ENCODE assay signal across 16 mouse cellular contexts in the genomic region with DNA sequence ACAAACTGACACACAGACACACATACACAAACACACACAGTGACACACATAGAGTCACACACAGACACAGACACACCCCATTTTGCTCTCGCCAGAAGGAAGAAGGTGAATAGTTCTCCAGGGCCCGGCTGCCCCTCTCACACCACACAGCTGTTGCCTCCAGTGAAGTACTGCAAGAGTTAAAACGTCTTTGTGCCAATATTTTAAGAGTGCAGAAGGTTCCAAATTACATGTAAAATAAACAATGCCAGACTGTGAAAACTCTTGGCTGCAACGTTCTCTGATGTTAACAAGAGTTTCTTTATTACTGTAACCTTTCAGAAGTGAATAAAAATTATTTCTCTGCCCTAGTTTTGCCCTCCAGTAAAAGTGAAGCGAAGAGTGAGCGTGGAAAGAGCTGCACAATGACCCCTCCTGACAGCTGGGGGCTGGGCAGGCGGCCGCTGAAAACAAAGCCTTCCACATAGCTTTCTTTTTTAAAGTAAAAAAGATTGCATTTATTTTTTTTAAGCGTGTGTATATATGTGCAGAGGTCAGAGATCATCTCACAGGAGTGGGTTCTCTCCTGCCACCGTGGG. TPM values are rescaled to one million over a fixed set of nuclear protein-coding genes. Genes with fewer than 3 reads are reported as not detected.
A peak's percentile ranks its signal among the peaks of the same experiment; 100 is the strongest.
DNase-seq lines count a peak whose midpoint lies in the region; ATAC-seq lines count a peak whose summit lies in the region.
"Had no signal": no experiment of that assay in that cellular context is flagged by ENCODE, and none has a peak within 500 bp of the region (broad histone marks: within the 10 kb centered on the region; RNA-seq: fewer than 3 reads in every experiment).

No protein-coding gene starts in this region.

- peak; percentile 51; the same call in 1 of the 2 replicates for ATAC-seq in forebrain, embryonic 13.5 days
- no peak for ATAC-seq in megakaryocyte, adult 5-6 weeks (ENCODE audit: poor library complexity, severe bottlenecking)
- ATAC-seq in hindbrain, embryonic 14.5 days (ENCODE audit: low FRiP score) = no peak
- no peak for ATAC-seq in stomach, embryonic 15.5 days (ENCODE audit: insufficient read depth, low FRiP score, low read depth)

- peak overlapping the region; percentile 74 for H3K27ac ChIP-seq in forebrain, embryonic 13.5 days
- no peak overlapping the region; the same call in 1 of the 2 replicates for H3K27ac ChIP-seq in forebrain, embryonic 10.5 days
- peak overlapping the region; percentile 67 for H3K27ac ChIP-seq in hindbrain, embryonic 14.5 days
- peak overlapping the region; percentile 58 for H3K27ac ChIP-seq in stomach, embryonic 15.5 days

- peaks cover 37% of the 10 kb centered on the region for H3K36me3 ChIP-seq in forebrain, embryonic 13.5 days (ENCODE audit: poor library complexity, severe bottlenecking)
- H3K36me3 ChIP-seq in forebrain, embryonic 10.5 days (replicated peaks) = peaks cover 66% of the 10 kb centered on the region
- peaks cover 84% of the 10 kb centered on the region for H3K36me3 ChIP-seq in megakaryocyte, embryonic 14.5 days (replicated peaks; ENCODE audit: low read length)
- H3K36me3 ChIP-seq in hindbrain, embryonic 14.5 days (replicated peaks; ENCODE audit: control insufficient read depth, insufficient read depth) = peaks cover 28% of the 10 kb centered on the region; the same call in 1 of the 2 replicates
- H3K36me3 ChIP-seq in stomach, embryonic 15.5 days = peaks cover 6% of the 10 kb centered on the region; the same call in 1 of the 2 replicates

- no peak for DNase-seq in forebrain, embryonic 10.5 days (ENCODE audit: extremely low spot score, low spot score)
- no peak for DNase-seq in hindbrain, embryonic 14.5 days (ENCODE audit: low spot score)
- DNase-seq in spleen, adult 18-20 months = no peak
- DNase-seq in gastrocnemius, postnatal 14 days = no peak
- DNase-seq: B cell, adult 2 months; heart, adult 18-20 months; heart, postnatal 36 days; right cerebral cortex, postnatal 4 days; thymus, adult 18-20 months had no signal

- H3K4me2 ChIP-seq in forebrain, embryonic 13.5 days = peak overlapping the region; percentile 6; the same call in 1 of the 2 replicates
- H3K4me2 ChIP-seq in hindbrain, embryonic 14.5 days (replicated peaks) = no peak overlapping the region
- H3K4me2 ChIP-seq in stomach, embryonic 15.5 days = no peak overlapping the region

- H3K9ac ChIP-seq in forebrain, embryonic 13.5 days = no peak overlapping the region
- no peak overlapping the region for H3K9ac ChIP-seq in hindbrain, embryonic 14.5 days
- H3K9ac ChIP-seq in stomach, embryonic 15.5 days = no peak overlapping the region

- H3K4me3 ChIP-seq in forebrain, embryonic 13.5 days = no peak overlapping the region
- H3K4me3 ChIP-seq in forebrain, embryonic 10.5 days = no peak overlapping the region
- peak overlapping the region; percentile 74 for H3K4me3 ChIP-seq in megakaryocyte, embryonic 14.5 days (replicated peaks)
- H3K4me3 ChIP-seq in hindbrain, embryonic 14.5 days (replicated peaks; ENCODE audit: low read length) = no peak overlapping the region
- H3K4me3 ChIP-seq in stomach, embryonic 15.5 days (replicated peaks) = no peak overlapping the region

- peaks cover 25% of the 10 kb centered on the region for H3K4me1 ChIP-seq in forebrain, embryonic 13.5 days
- no peaks in the 10 kb centered on the region for H3K4me1 ChIP-seq in forebrain, embryonic 10.5 days
- H3K4me1 ChIP-seq in megakaryocyte, embryonic 14.5 days = peaks cover 86% of the 10 kb centered on the region
- H3K4me1 ChIP-seq in hindbrain, embryonic 14.5 days (replicated peaks; ENCODE audit: control insufficient read depth, insufficient read depth, low read length) = peaks cover 19% of the 10 kb centered on the region
- peaks cover 10% of the 10 kb centered on the region for H3K4me1 ChIP-seq in stomach, embryonic 15.5 days

- H3K9me3 ChIP-seq in forebrain, embryonic 13.5 days (replicated peaks) = no peaks in the 10 kb centered on the region
- no peaks in the 10 kb centered on the region for H3K9me3 ChIP-seq in forebrain, embryonic 10.5 days
- no peaks in the 10 kb centered on the region for H3K9me3 ChIP-seq in megakaryocyte, embryonic 14.5 days
- H3K9me3 ChIP-seq in hindbrain, embryonic 14.5 days (ENCODE audit: control insufficient read depth, low read length) = no peaks in the 10 kb centered on the region
- no peaks in the 10 kb centered on the region for H3K9me3 ChIP-seq in stomach, embryonic 15.5 days

- WGBS in forebrain, embryonic 13.5 days = 57% methylated on average over 10 of the region's 10 CpGs
- WGBS in forebrain, embryonic 10.5 days = 88% methylated on average over 10 of the region's 10 CpGs
- 53% methylated on average over 10 of the region's 10 CpGs for whole genome bisulfite sequencing in hindbrain, embryonic 14.5 days
- 28% methylated on average over 10 of the region's 10 CpGs for WGBS in stomach, embryonic 15.5 days

- H3K27me3 ChIP-seq in forebrain, embryonic 13.5 days = no peaks in the 10 kb centered on the region
- no peaks in the 10 kb centered on the region for H3K27me3 ChIP-seq in forebrain, embryonic 10.5 days (ENCODE audit: poor library complexity, severe bottlenecking)
- H3K27me3 ChIP-seq in megakaryocyte, embryonic 14.5 days (replicated peaks) = no peaks in the 10 kb centered on the region
- no peaks in the 10 kb centered on the region for H3K27me3 ChIP-seq in hindbrain, embryonic 14.5 days (ENCODE audit: control insufficient read depth, insufficient read depth, low read length)
- H3K27me3 ChIP-seq in stomach, embryonic 15.5 days (replicated peaks) = no peaks in the 10 kb centered on the region

- intact Hi-C loops in gastrocnemius, postnatal 14 days (cut with DNase I; ENCODE audit: low total_unique reads) = no loop called here

RNA-seq across cellular contexts. Expression of a gene that starts 38.4 kb away (rescaled TPM):
- polyA plus RNA-seq in forebrain, embryonic 13.5 days (2015; fragmentation: Nextera tagmentation; extraction: Ambion mirVana) = 0.35 and 0.54 TPM in 2 replicates
- polyA plus RNA-seq in forebrain, embryonic 10.5 days (2016; fragmentation: Nextera tagmentation; extraction: Ambion mirVana) = 0.26 and 0.29 TPM in 2 replicates
- polyA plus RNA-seq in megakaryocyte, embryonic 14.5 days (2012; ENCODE audit: insufficient read depth, low replicate concordance) = 0.03 and 0.55 TPM in 2 replicates
- not detected in 2 replicates for total RNA-seq in megakaryocyte, adult 5-6 weeks (2015)
- not detected in 2 replicates for total RNA-seq in megakaryocyte, adult 5-6 weeks (2017)
- 0.31 TPM in 2 replicates for polyA plus RNA-seq in hindbrain, embryonic 14.5 days (2014; fragmentation: Nextera tagmentation; extraction: Ambion mirVana)
- polyA plus RNA-seq in stomach, embryonic 15.5 days (2015; fragmentation: Nextera tagmentation; extraction: Ambion mirVana) = 2.4 and 2.8 TPM in 2 replicates
- total RNA-seq in gastrocnemius, postnatal 14 days (2021) = not detected
- total RNA-seq: adrenal gland, adult 18-20 months; heart, adult 18-20 months; heart, postnatal 36 days; left cerebral cortex, postnatal 25 days had no signal
- polyA plus RNA-seq: frontal cortex, adult 2 months had no signal

RNA-seq across cellular contexts. Expression of a gene that starts 46.3 kb away (rescaled TPM):
- polyA plus RNA-seq in forebrain, embryonic 13.5 days (2015; fragmentation: Nextera tagmentation; extraction: Ambion mirVana) = 164 and 171 TPM in 2 replicates
- polyA plus RNA-seq in forebrain, embryonic 10.5 days (2016; fragmentation: Nextera tagmentation; extraction: Ambion mirVana) = 241 and 249 TPM in 2 replicates
- 266 and 882 TPM in 2 replicates for polyA plus RNA-seq in megakaryocyte, embryonic 14.5 days (2012; ENCODE audit: insufficient read depth, low replicate concordance)
- 154 and 164 TPM in 2 replicates for total RNA-seq in megakaryocyte, adult 5-6 weeks (2015)
- 31.6 and 60.8 TPM in 2 replicates for total RNA-seq in megakaryocyte, adult 5-6 weeks (2017)
- 132 and 134 TPM in 2 replicates for polyA plus RNA-seq in hindbrain, embryonic 14.5 days (2014; fragmentation: Nextera tagmentation; extraction: Ambion mirVana)
- polyA plus RNA-seq in stomach, embryonic 15.5 days (2015; fragmentation: Nextera tagmentation; extraction: Ambion mirVana) = 212 and 227 TPM in 2 replicates
- 10 to 100 TPM; 48.0 to 48.3 TPM for total RNA-seq in gastrocnemius, postnatal 14 days (2021)

RNA-seq across cellular contexts. Expression of a gene that starts 53.8 kb away (rescaled TPM):
- 19.4 and 20.3 TPM in 2 replicates for polyA plus RNA-seq in forebrain, embryonic 13.5 days (2015; fragmentation: Nextera tagmentation; extraction: Ambion mirVana)
- 5.9 and 6.8 TPM in 2 replicates for polyA plus RNA-seq in forebrain, embryonic 10.5 days (2016; fragmentation: Nextera tagmentation; extraction: Ambion mirVana)
- 30.5 and 31.7 TPM in 2 replicates for polyA plus RNA-seq in megakaryocyte, embryonic 14.5 days (2012; ENCODE audit: insufficient read depth, low replicate concordance)
- 14.4 and 17.5 TPM in 2 replicates for total RNA-seq in megakaryocyte, adult 5-6 weeks (2015)
- total RNA-seq in megakaryocyte, adult 5-6 weeks (2017) = 12.5 and 14.9 TPM in 2 replicates
- polyA plus RNA-seq in hindbrain, embryonic 14.5 days (2014; fragmentation: Nextera tagmentation; extraction: Ambion mirVana) = 27.6 and 28.1 TPM in 2 replicates
- polyA plus RNA-seq in stomach, embryonic 15.5 days (2015; fragmentation: Nextera tagmentation; extraction: Ambion mirVana) = 20.8 and 23.9 TPM in 2 replicates
- total RNA-seq in gastrocnemius, postnatal 14 days (2021) = 10 to 100 TPM; 17.8 to 19.3 TPM

RNA-seq across cellular contexts. Expression of a gene that starts 57.1 kb away (rescaled TPM):
- 69.9 and 73.5 TPM in 2 replicates for polyA plus RNA-seq in forebrain, embryonic 13.5 days (2015; fragmentation: Nextera tagmentation; extraction: Ambion mirVana)
- 78.4 and 82.2 TPM in 2 replicates for polyA plus RNA-seq in forebrain, embryonic 10.5 days (2016; fragmentation: Nextera tagmentation; extraction: Ambion mirVana)
- polyA plus RNA-seq in megakaryocyte, embryonic 14.5 days (2012; ENCODE audit: insufficient read depth, low replicate concordance) = 2.6 and 2.8 TPM in 2 replicates
- 17.4 and 28.7 TPM in 2 replicates for total RNA-seq in megakaryocyte, adult 5-6 weeks (2015)
- total RNA-seq in megakaryocyte, adult 5-6 weeks (2017) = 38.4 and 49.2 TPM in 2 replicates
- 72.7 TPM in 2 replicates for polyA plus RNA-seq in hindbrain, embryonic 14.5 days (2014; fragmentation: Nextera tagmentation; extraction: Ambion mirVana)
- polyA plus RNA-seq in stomach, embryonic 15.5 days (2015; fragmentation: Nextera tagmentation; extraction: Ambion mirVana) = 64.5 and 72.0 TPM in 2 replicates
- total RNA-seq in gastrocnemius, postnatal 14 days (2021) = 100 to 1,000 TPM; 106 to 129 TPM
